Mouse (Mus musculus): ENCODE results near the gene Spon1. TPM values are rescaled to one million over a fixed set of nuclear protein-coding genes. Genes with fewer than 3 reads are reported as not detected.

The Spon1 gene
- polyA plus RNA-seq, 1 experiment from 2014 or later: 59.3 TPM

GRCm38 (mm10) chr7:113772135-113772534, 6.3 kb downstream of the Spon1 start:
- 83% methylated on average over 2 of the region's 2 CpGs for WGBS
- no peak for ATAC-seq (replicated peaks; ENCODE audit: extremely low read depth, insufficient read depth, low FRiP score)
- Histone ChIP-seq H3K9me3 (replicated peaks; ENCODE audit: control insufficient read depth, low read length) (peaks cover 3% of the 10 kb centered on the region), H3K27me3 (ENCODE audit: control insufficient read depth, insufficient read depth, low read length) (no peaks in the 10 kb centered on the region), H3K4me1 (ENCODE audit: control insufficient read depth, insufficient read depth, low read length) (peaks cover 17% of the 10 kb centered on the region), H3K27ac (ENCODE audit: low read length) (no peak overlapping the region), H3K4me3 (ENCODE audit: low read length) (no peak overlapping the region), H3K9ac (ENCODE audit: low read length) (no peak overlapping the region), H3K36me3 (ENCODE audit: control insufficient read depth, insufficient read depth) (0 out of 2 replicates have a peak, but pooled peaks cover 2% of the 10 kb centered on the region), H3K4me2 (ENCODE audit: low read depth, low read length) (no peak overlapping the region)

- ATAC-seq (replicated peaks; ENCODE audit: extremely low read depth, insufficient read depth, low FRiP score): no peak
- H3K4me2 ChIP-seq (ENCODE audit: low read depth, low read length): no peak overlapping the region
- WGBS: 56% methylated on average over 8 of the region's 8 CpGs
These were observed 7.6 kb downstream of the Spon1 start for GRCm38 (mm10) chr7:113773436-113773835.

GRCm38 (mm10) chr7:113774039-113774438, 8.2 kb downstream of the Spon1 start:
- peaks cover 12% of the 10 kb centered on the region for H3K4me1 ChIP-seq (ENCODE audit: control insufficient read depth, insufficient read depth, low read length)
- H3K27ac ChIP-seq (ENCODE audit: low read length): no peak overlapping the region
- H3K27me3 ChIP-seq (ENCODE audit: control insufficient read depth, insufficient read depth, low read length): no peaks in the 10 kb centered on the region
- 21% methylated on average over 7 of the region's 7 CpGs for WGBS
- no peak overlapping the region for H3K4me3 ChIP-seq (ENCODE audit: low read length)
- 0 out of 2 replicates have a peak, but pooled peaks cover 2% of the 10 kb centered on the region for H3K36me3 ChIP-seq (ENCODE audit: control insufficient read depth, insufficient read depth)
- ATAC-seq (replicated peaks; ENCODE audit: extremely low read depth, insufficient read depth, low FRiP score): peak; percentile 20; the same call in 1 of the 2 replicates
- no peak overlapping the region for H3K9ac ChIP-seq (ENCODE audit: low read length)
- no peak overlapping the region for H3K4me2 ChIP-seq (ENCODE audit: low read depth, low read length)
- peaks cover 3% of the 10 kb centered on the region for H3K9me3 ChIP-seq (replicated peaks; ENCODE audit: control insufficient read depth, low read length)

More at GRCm38 (mm10) chr7:113773436-113773835, 7.6 kb downstream of the Spon1 start:
- Histone ChIP-seq H3K27ac (ENCODE audit: low read length) (no peak overlapping the region), H3K27me3 (ENCODE audit: control insufficient read depth, insufficient read depth, low read length) (no peaks in the 10 kb centered on the region), H3K9ac (ENCODE audit: low read length) (no peak overlapping the region), H3K4me1 (ENCODE audit: control insufficient read depth, insufficient read depth, low read length) (peaks cover 17% of the 10 kb centered on the region), H3K4me3 (ENCODE audit: low read length) (no peak overlapping the region), H3K9me3 (replicated peaks; ENCODE audit: control insufficient read depth, low read length) (peaks cover 3% of the 10 kb centered on the region), H3K36me3 (ENCODE audit: control insufficient read depth, insufficient read depth) (0 out of 2 replicates have a peak, but pooled peaks cover 2% of the 10 kb centered on the region)

GRCm38 (mm10) chr7:113774906-113775305, 9.1 kb downstream of the Spon1 start:
- Histone ChIP-seq H3K9ac (ENCODE audit: low read length) (no peak overlapping the region), H3K27me3 (ENCODE audit: control insufficient read depth, insufficient read depth, low read length) (no peaks in the 10 kb centered on the region), H3K4me2 (ENCODE audit: low read depth, low read length) (no peak overlapping the region), H3K4me1 (ENCODE audit: control insufficient read depth, insufficient read depth, low read length) (peaks cover 5% of the 10 kb centered on the region), H3K27ac (ENCODE audit: low read length) (no peak overlapping the region), H3K4me3 (ENCODE audit: low read length) (no peak overlapping the region), H3K36me3 (ENCODE audit: control insufficient read depth, insufficient read depth) (0 out of 2 replicates have a peak, but pooled peaks cover 2% of the 10 kb centered on the region), H3K9me3 (replicated peaks; ENCODE audit: control insufficient read depth, low read length) (peaks cover 3% of the 10 kb centered on the region)
- no peak; the same call in 1 of the 2 replicates for ATAC-seq (replicated peaks; ENCODE audit: extremely low read depth, insufficient read depth, low FRiP score)
- WGBS: 56% methylated on average over 3 of the region's 3 CpGs

GRCm38 (mm10) chr7:113778546-113778945, 12.7 kb downstream of the Spon1 start:
- H3K4me1 ChIP-seq (ENCODE audit: control insufficient read depth, insufficient read depth, low read length): peaks cover 5% of the 10 kb centered on the region
- H3K27me3 ChIP-seq (ENCODE audit: control insufficient read depth, insufficient read depth, low read length): no peaks in the 10 kb centered on the region
- H3K9ac ChIP-seq (ENCODE audit: low read length): no peak overlapping the region
- H3K4me3 ChIP-seq (ENCODE audit: low read length): no peak overlapping the region
- no peaks in the 10 kb centered on the region for H3K9me3 ChIP-seq (replicated peaks; ENCODE audit: control insufficient read depth, low read length)
- no peaks in the 10 kb centered on the region for H3K36me3 ChIP-seq (ENCODE audit: control insufficient read depth, insufficient read depth)
- ATAC-seq (replicated peaks; ENCODE audit: extremely low read depth, insufficient read depth, low FRiP score): no peak
- no peak overlapping the region for H3K4me2 ChIP-seq (ENCODE audit: low read depth, low read length)
- H3K27ac ChIP-seq (ENCODE audit: low read length): no peak overlapping the region
- WGBS: 95% methylated on average over 6 of the region's 6 CpGs

- no peaks in the 10 kb centered on the region for H3K36me3 ChIP-seq (ENCODE audit: control insufficient read depth, insufficient read depth)
- no peak overlapping the region for H3K27ac ChIP-seq (ENCODE audit: low read length)
- H3K4me3 ChIP-seq (ENCODE audit: low read length): no peak overlapping the region
- no peak overlapping the region for H3K4me2 ChIP-seq (ENCODE audit: low read depth, low read length)
- ATAC-seq (replicated peaks; ENCODE audit: extremely low read depth, insufficient read depth, low FRiP score): no peak
- H3K4me1 ChIP-seq (ENCODE audit: control insufficient read depth, insufficient read depth, low read length): 0 out of 2 replicates have a peak, but pooled peaks cover 2% of the 10 kb centered on the region
- H3K27me3 ChIP-seq (ENCODE audit: control insufficient read depth, insufficient read depth, low read length): no peaks in the 10 kb centered on the region
- WGBS: 89% methylated on average over 5 of the region's 5 CpGs
- H3K9me3 ChIP-seq (replicated peaks; ENCODE audit: control insufficient read depth, low read length): no peaks in the 10 kb centered on the region
- H3K9ac ChIP-seq (ENCODE audit: low read length): no peak overlapping the region
These were observed 14.5 kb downstream of the Spon1 start for GRCm38 (mm10) chr7:113780286-113780685.

GRCm38 (mm10) chr7:113791991-113792390, 26.2 kb downstream of the Spon1 start:
- Histone ChIP-seq H3K27ac (ENCODE audit: low read length) (peak overlapping the region; percentile 47), H3K4me3 (ENCODE audit: low read length) (no peak overlapping the region), H3K36me3 (ENCODE audit: control insufficient read depth, insufficient read depth) (no peaks in the 10 kb centered on the region), H3K9ac (ENCODE audit: low read length) (no peak overlapping the region), H3K9me3 (replicated peaks; ENCODE audit: control insufficient read depth, low read length) (no peaks in the 10 kb centered on the region), H3K4me2 (ENCODE audit: low read depth, low read length) (no peak overlapping the region), H3K27me3 (ENCODE audit: control insufficient read depth, insufficient read depth, low read length) (no peaks in the 10 kb centered on the region), H3K4me1 (ENCODE audit: control insufficient read depth, insufficient read depth, low read length) (peaks cover 18% of the 10 kb centered on the region)
- ATAC-seq (replicated peaks; ENCODE audit: extremely low read depth, insufficient read depth, low FRiP score): no peak
- WGBS: 58% methylated on average over 5 of the region's 5 CpGs

- Histone ChIP-seq H3K36me3 (ENCODE audit: control insufficient read depth, insufficient read depth) (no peaks in the 10 kb centered on the region), H3K4me3 (ENCODE audit: low read length) (no peak overlapping the region), H3K9me3 (replicated peaks; ENCODE audit: control insufficient read depth, low read length) (no peaks in the 10 kb centered on the region), H3K27ac (ENCODE audit: low read length) (no peak overlapping the region), H3K4me2 (ENCODE audit: low read depth, low read length) (no peak overlapping the region), H3K4me1 (ENCODE audit: control insufficient read depth, insufficient read depth, low read length) (peaks cover 18% of the 10 kb centered on the region), H3K27me3 (ENCODE audit: control insufficient read depth, insufficient read depth, low read length) (no peaks in the 10 kb centered on the region), H3K9ac (ENCODE audit: low read length) (no peak overlapping the region)
- no peak for ATAC-seq (replicated peaks; ENCODE audit: extremely low read depth, insufficient read depth, low FRiP score)
- WGBS: 67% methylated on average over 3 of the region's 3 CpGs
These were observed 27.1 kb downstream of the Spon1 start for GRCm38 (mm10) chr7:113792871-113793270.

- 23% methylated on average over 5 of the region's 5 CpGs for WGBS
- no peaks in the 10 kb centered on the region for H3K36me3 ChIP-seq (ENCODE audit: control insufficient read depth, insufficient read depth)
- H3K9me3 ChIP-seq (replicated peaks; ENCODE audit: control insufficient read depth, low read length): no peaks in the 10 kb centered on the region
- peaks cover 18% of the 10 kb centered on the region for H3K4me1 ChIP-seq (ENCODE audit: control insufficient read depth, insufficient read depth, low read length)
- H3K4me3 ChIP-seq (ENCODE audit: low read length): no peak overlapping the region
- peak; percentile 86 for ATAC-seq (replicated peaks; ENCODE audit: extremely low read depth, insufficient read depth, low FRiP score)
- peak overlapping the region; percentile 72 for H3K27ac ChIP-seq (ENCODE audit: low read length)
- no peak overlapping the region for H3K4me2 ChIP-seq (ENCODE audit: low read depth, low read length)
- H3K27me3 ChIP-seq (ENCODE audit: control insufficient read depth, insufficient read depth, low read length): no peaks in the 10 kb centered on the region
- no peak overlapping the region for H3K9ac ChIP-seq (ENCODE audit: low read length)
These were observed 29.4 kb downstream of the Spon1 start for GRCm38 (mm10) chr7:113795209-113795608.
